Mouse (Mus musculus) ES-E14 (cell line): ENCODE measurements around the gene Dapk1.

ENCODE experiments used
- CHD2 ChIP-seq: IDR thresholded peaks from 2 replicates; pipeline ENCODE4 v1.6.1; 2014; ENCODE audit warnings: mild to moderate bottlenecking, low read depth, low read length, inconsistent platforms
- MAFK ChIP-seq: IDR thresholded peaks from 2 replicates; pipeline ENCODE4 v1.6.1; 2014; ENCODE audit warnings: mild to moderate bottlenecking, low read depth, low read length, inconsistent platforms; ENCODE audit not compliant: insufficient read depth
- ZNF384 ChIP-seq: IDR thresholded peaks from 2 replicates; pipeline ENCODE4 v1.6.1; 2012; ENCODE audit warnings: low read depth, low read length, inconsistent platforms

- TF ChIP-seq MAFK = no peak
- no peak for TF ChIP-seq CHD2
- no peak for TF ChIP-seq ZNF384
Observed at GRCm38 (mm10) chr13:60659600-60659999, 57.9 kb downstream of the Dapk1 start.
